Mouse (Mus musculus) bone marrow, adult 2 months (tissue): ENCODE data around the gene Slit3.

Experiments
- CTCF ChIP-seq: fragments of 200-500 bp; IDR thresholded peaks from 2 replicates; pipeline ENCODE4 v1.5.1; 2011; ENCODE audit warnings: low read length, control low read depth; ENCODE audit not compliant: control insufficient read depth, insufficient read depth
- POLR2A ChIP-seq: fragments of 200-500 bp; IDR thresholded peaks from 2 replicates; pipeline ENCODE4 v1.6.1; 2011; ENCODE audit warnings: low read depth, mild to moderate bottlenecking, control low read depth, low read length, borderline replicate concordance; ENCODE audit not compliant: control insufficient read depth

GRCm38 (mm10) chr11:35513343-35513742 is 392.3 kb downstream of the Slit3 start:
- TF ChIP-seq CTCF (no peak), POLR2A (no peak)
